Mouse (Mus musculus): ENCODE data around the gene AW549877.

Gene AW549877

GRCm38 (mm10) chr15:3995448-3996266, at the start of gene AW549877:
Gene AW549877, minus strand, starts transcription at chr15:3995744.
- peak; percentile 99 for DNase-seq (ENCODE audit: low spot score)

GRCm38 (mm10) chr15:4043032-4043471, 47.5 kb upstream of the AW549877 start:
- peak; percentile 13 for DNase-seq (ENCODE audit: low spot score)

- no peak for DNase-seq (ENCODE audit: low spot score)
Observed at GRCm38 (mm10) chr15:4042423-4042822, 46.9 kb upstream of the AW549877 start.

- no peak for DNase-seq (ENCODE audit: low spot score)
Observed at GRCm38 (mm10) chr15:4033168-4034004, 37.8 kb upstream of the AW549877 start.

GRCm38 (mm10) chr15:4028960-4029359, 33.4 kb upstream of the AW549877 start:
- DNase-seq (ENCODE audit: low spot score), result no peak

GRCm38 (mm10) chr15:4028411-4028700, 32.8 kb upstream of the AW549877 start:
- no peak for DNase-seq (ENCODE audit: low spot score)

- DNase-seq (ENCODE audit: low spot score), result no peak
Observed at GRCm38 (mm10) chr15:4027671-4028410, 32.3 kb upstream of the AW549877 start.

- peak; percentile 66 for DNase-seq (ENCODE audit: low spot score)
Observed at GRCm38 (mm10) chr15:4026831-4027584, 31.5 kb upstream of the AW549877 start.

- peak; percentile 89 for DNase-seq (ENCODE audit: low spot score)
Observed at GRCm38 (mm10) chr15:4026231-4026773, 30.8 kb upstream of the AW549877 start, which contains the start of gene Oxct1. Gene Oxct1, plus strand, starts transcription at chr15:4026383.

- no peak for DNase-seq (ENCODE audit: low spot score)
Observed at GRCm38 (mm10) chr15:4025508-4025904, 30.0 kb upstream of the AW549877 start.

GRCm38 (mm10) chr15:4024726-4025507, 29.4 kb upstream of the AW549877 start:
- no peak for DNase-seq (ENCODE audit: low spot score)

GRCm38 (mm10) chr15:4023747-4024146, 28.2 kb upstream of the AW549877 start:
- DNase-seq (ENCODE audit: low spot score), result no peak

GRCm38 (mm10) chr15:4020711-4021110, 25.2 kb upstream of the AW549877 start:
- DNase-seq (ENCODE audit: low spot score), result no peak

- no peak for DNase-seq (ENCODE audit: low spot score)
Observed at GRCm38 (mm10) chr15:4013873-4014272, 18.3 kb upstream of the AW549877 start.

GRCm38 (mm10) chr15:4000536-4000935, 5.0 kb upstream of the AW549877 start:
- no peak for DNase-seq (ENCODE audit: low spot score)

- no peak for DNase-seq (ENCODE audit: low spot score)
Observed at GRCm38 (mm10) chr15:3999144-3999543, 3.6 kb upstream of the AW549877 start.

GRCm38 (mm10) chr15:3996267-3997010, 895 bp upstream of the AW549877 start:
- DNase-seq (ENCODE audit: low spot score), result no peak

GRCm38 (mm10) chr15:3994852-3995447, 594 bp downstream of the AW549877 start:
- DNase-seq (ENCODE audit: low spot score), result no peak

GRCm38 (mm10) chr15:3987981-3988380, 7.6 kb downstream of the AW549877 start:
- DNase-seq (ENCODE audit: low spot score), result no peak
